Mouse (Mus musculus): Measurements from ENCODE around the gene 6030468B19Rik. TPM values are rescaled to one million over a fixed set of nuclear protein-coding genes. Genes with fewer than 3 reads are reported as not detected.
A peak's percentile ranks its signal among the peaks of the same experiment; 100 is the strongest.
"Not testable (repeated sequence)": the region's sequence is repeated elsewhere in the genome, so short reads cannot be mapped to it uniquely, and the experiment has no call there.

The 6030468B19Rik gene
- total RNA-seq, 2 experiments from 2014 or later: not detected

DNA sequence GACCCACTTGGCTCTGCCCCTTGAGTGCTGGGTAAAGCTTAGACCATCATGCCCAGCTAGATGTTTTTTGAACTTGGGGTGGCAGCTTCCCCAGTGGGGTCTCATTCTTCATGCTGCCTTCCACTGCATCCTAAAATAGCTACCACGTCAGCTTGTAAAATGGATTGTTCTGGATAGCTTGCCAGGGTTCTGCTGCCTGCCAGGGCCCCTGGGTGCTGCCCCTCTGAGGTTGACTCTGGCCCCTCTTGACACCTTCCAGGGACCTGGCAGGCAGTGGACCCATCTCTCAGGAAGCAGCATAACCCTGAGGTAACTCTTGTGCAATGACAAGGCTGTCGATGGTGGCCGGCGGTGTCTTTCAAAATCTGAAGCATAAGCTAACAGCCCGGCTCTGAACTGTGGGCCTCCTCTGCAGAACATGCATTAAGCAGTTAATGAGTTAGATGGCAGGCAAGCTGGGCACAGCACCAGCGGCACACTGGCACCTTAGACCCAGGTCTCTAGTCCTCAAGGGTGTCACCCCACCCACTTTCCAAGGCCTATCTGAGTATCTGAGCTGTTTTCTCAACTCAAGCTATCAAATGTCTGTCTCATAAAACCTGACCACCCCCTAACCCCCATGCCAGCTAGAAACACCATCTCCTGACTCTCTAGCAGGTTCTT, 17.4 kb downstream of the 6030468B19Rik start:
- TF ChIP-seq CTCF (IDR thresholded peaks at IDR 0.05): no peak

DNA sequence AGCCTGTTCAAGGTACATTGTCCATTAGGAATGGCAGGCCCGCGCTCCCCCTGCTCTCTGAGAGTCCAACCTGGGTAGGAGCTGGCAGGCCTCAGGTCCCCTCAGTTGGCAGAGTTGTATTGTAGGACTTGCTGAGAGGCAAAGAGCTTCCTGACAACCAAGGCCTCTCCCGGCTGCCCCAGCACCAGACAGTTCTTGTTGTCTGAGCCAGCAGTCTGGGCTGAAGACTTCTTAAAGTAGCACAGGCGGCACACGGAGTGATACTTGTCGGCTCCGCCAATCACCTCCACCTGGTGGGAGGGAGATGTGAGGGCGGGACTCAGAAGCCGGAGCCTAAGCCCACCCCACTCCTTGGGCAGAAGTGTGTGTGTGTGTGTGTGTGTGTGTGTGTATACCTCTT, 18.4 kb downstream of the 6030468B19Rik start:
- peak; percentile 69 for DNase-seq
- peak overlapping the region; percentile 97 for H3K27ac ChIP-seq
- intact Hi-C loops (cut with DNase I): not testable (repeated sequence)
- peak overlapping the region; percentile 60 for H3K4me3 ChIP-seq

More for the DNA sequence above, 17.4 kb downstream of the 6030468B19Rik start:
- peak overlapping the region; percentile 60 for H3K4me3 ChIP-seq
- intact Hi-C loops (cut with DNase I): no loop called here
- DNase-seq: peak; percentile 78
- peak overlapping the region; percentile 97 for H3K27ac ChIP-seq

DNA sequence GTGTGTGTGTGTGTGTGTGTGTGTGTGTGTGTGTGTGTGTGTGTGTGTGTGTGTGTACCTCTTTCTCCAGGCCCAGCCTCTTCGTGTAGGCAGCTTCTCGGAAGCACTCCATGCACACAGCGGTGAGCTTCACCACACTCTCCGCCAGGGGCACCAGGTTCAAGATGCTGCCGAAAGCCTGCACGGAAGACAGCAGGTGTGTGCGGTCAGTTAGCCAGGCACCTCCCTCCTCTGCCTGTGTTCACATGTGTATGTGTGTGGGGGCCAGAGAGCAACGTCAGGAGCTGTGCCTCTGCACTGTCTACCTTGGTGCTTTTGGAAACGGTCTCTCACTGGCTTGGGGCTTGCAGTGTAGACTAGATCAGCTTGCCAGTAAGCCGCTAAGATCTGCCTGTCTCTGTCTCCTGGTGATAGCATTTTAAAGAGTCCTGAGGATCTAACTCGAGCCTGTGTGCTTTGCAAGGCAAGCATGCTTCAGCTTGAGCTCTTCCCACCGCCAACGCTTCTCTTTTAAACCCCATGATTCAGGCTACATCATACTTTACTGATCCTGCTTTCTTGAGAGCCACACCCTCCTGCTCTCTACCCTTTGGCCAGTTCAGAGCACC, 19.0 kb downstream of the 6030468B19Rik start:
- Histone ChIP-seq H3K4me3 (peak overlapping the region; percentile 62), H3K27ac (peak overlapping the region; percentile 97)
- peak; percentile 48 for DNase-seq
- no peak for TF ChIP-seq CTCF (IDR thresholded peaks at IDR 0.05)
- intact Hi-C loops (cut with DNase I): no loop called here

DNA sequence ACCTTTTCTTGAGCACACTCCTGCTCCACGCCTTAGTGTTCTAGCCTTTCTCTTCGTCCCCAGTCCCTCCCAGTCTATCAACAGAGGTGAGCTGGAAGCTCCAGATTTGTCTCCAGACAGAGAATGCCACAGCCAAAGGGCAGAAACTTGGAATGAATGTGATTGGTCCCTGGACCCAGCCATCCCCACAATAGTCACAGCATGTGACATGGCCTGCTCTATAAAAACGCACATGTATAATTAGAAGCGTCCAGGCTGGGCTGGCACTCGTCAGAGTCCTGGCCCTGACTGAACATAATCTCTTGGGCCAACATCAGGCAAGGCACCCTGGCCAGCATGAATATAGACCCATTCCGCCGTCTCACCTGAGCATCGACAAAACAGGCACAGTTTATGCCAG, 21.6 kb downstream of the 6030468B19Rik start:
- TF ChIP-seq CTCF (IDR thresholded peaks at IDR 0.05): no peak
- intact Hi-C loops (cut with DNase I): no loop called here

DNA sequence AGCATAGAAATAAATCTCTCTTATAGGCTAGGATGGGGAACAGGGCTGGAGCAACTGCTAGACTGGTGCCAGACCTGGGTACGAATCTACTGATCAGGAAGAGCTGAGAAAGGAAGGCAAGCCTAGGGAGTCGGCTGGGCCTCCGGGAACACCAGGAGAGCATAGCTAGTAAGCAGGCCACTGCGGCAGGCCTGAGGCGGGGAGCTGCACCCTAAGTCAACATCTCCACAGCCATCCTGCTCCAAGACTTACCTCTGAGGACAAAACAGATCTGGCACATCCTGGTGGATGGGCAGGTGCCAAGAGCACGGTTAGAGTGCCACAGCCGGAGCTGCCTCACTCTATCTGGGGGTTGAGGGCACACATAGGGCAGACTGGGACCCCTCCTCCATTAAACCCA, 22.7 kb downstream of the 6030468B19Rik start:
- Histone ChIP-seq H3K4me3 (no peak overlapping the region), H3K27ac (peak overlapping the region; percentile 97)
- TF ChIP-seq CTCF (IDR thresholded peaks at IDR 0.05): no peak
- intact Hi-C loops (cut with DNase I): no loop called here
- DNase-seq: peak; percentile 34

More for the DNA sequence above, 21.6 kb downstream of the 6030468B19Rik start:
- Histone ChIP-seq H3K27ac (peak overlapping the region; percentile 97), H3K4me3 (peak overlapping the region; percentile 48)
- DNase-seq: peak; percentile 88

DNA sequence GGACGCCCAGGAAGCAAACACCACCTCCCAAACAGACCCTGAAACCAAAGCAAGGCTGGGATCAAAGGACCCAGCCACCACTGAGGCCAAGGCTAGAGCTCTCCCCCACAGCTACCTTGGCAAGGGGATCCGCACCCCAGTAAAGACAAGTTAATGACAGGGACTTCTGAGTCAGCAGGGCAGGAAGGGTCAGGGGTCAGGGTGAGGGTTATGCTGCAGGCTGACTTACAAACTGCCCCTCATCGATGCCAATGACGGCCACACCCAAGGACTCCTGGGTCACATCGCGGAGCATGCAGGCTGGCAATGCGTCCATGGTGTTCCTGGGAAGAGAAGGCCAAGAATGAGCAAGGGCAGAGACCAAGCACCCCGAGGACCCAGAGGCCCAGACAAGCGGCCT, 24.4 kb downstream of the 6030468B19Rik start:
- DNase-seq: peak; percentile 21
- Histone ChIP-seq H3K27ac (peak overlapping the region; percentile 97), H3K4me3 (no peak overlapping the region)
- intact Hi-C loops (cut with DNase I): no loop called here
- TF ChIP-seq CTCF (IDR thresholded peaks at IDR 0.05): no peak

DNA sequence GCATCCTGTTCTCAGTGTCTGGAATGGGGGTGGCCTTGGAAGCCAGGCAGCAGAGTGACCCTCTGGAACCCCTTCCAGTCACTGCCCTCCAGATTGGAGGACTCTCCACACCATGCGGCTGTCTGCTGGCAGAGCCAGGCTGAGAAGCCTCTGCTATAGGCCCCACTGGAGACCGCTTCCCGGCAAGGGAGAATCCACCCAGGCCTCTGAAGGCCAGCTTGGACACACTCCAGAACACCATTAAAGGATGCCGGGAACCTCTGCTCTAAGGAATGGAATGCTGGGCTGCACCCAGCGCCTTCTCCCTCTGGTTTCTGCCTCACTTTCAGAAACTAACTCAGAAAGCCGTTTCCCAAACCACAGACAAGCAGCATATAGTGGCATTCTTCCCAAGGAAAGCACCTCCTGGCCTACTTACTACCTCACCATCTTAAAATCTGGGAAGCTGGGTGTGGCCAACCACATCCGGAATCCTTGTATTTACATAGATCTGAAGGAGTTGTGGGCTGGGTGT, 25.3 kb downstream of the 6030468B19Rik start:
- TF ChIP-seq CTCF (IDR thresholded peaks at IDR 0.05): no peak
- intact Hi-C loops (cut with DNase I): no loop called here
- peak; percentile 58 for DNase-seq
- Histone ChIP-seq H3K4me3 (no peak overlapping the region), H3K27ac (peak overlapping the region; percentile 97)

DNA sequence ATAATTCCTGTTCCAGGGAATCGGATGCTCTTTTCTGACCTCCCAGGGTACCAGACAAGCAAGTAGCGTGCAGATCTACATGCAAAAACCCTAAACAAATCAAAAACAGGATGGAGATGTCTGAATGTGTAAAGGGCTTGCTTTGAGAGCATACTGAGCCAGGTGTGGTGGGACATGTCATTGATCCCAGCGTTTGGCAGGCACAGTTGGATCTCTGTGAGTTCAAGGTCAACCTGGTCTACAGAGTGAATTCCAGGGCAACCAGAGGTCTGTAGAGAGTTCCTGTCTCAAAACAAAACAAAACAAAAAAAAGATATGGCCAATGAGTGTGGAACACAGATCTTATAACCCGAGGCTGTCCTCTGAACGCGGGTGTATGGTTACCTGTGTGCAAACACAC, 26.0 kb downstream of the 6030468B19Rik start:
- no peak for TF ChIP-seq CTCF (IDR thresholded peaks at IDR 0.05)
- peak overlapping the region; percentile 97 for H3K27ac ChIP-seq
- intact Hi-C loops (cut with DNase I): no loop called here
- DNase-seq: no peak
- H3K4me3 ChIP-seq: no peak overlapping the region

DNA sequence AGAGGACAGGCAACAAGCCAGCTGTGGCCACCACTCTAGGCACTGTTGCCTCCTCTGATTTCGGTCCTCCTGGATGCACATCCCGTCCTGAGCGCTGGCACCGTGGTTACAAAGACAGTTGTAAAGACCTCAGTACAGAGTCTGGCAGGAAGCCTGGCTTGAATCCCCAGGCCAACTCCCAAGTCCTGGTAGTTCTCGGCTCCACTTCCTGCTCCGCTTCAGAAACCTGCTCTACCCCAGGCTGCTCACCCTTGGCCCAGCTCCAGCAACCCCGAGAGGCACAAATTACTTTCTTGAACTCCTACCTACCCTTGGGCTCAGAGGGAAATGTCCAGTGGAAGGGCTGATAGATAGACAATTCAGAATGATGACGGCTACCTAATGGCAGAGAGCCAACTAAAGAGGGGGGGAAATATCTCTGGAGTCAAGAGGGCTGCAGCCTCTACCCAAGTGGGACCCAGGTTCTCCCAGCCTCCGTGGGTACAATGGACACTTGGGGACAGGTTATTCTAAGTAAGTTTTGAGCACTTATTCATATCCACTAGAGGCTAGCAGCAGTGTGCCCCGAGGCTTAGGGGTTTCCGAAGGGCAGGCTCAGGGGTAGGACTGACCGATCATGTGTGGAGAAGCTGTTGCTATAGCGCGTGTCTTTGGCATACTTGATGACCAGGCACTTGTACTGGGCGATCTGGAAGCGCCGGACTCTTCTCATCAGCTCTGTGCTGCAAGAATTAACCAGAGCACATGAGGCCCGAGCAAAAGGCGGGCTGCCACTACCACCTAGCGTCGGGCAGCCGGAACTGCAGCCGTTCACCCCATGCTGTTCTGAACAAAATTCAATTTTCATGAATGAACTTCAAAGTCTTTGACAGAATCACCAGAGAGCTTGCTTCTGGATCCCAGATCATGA, 26.9 kb downstream of the 6030468B19Rik start:
- Histone ChIP-seq H3K27ac (peak overlapping the region; percentile 97), H3K4me3 (peak overlapping the region; percentile 62)
- peak; percentile 95 for TF ChIP-seq CTCF (IDR thresholded peaks at IDR 0.05)
- DNase-seq: peak; percentile 88
- intact Hi-C loops (cut with DNase I): loop anchor here (1.0 to 2.0 kb wide), 3 partner anchors 34 to 439 kb away; no protein-coding TSS in a partner anchor

DNA sequence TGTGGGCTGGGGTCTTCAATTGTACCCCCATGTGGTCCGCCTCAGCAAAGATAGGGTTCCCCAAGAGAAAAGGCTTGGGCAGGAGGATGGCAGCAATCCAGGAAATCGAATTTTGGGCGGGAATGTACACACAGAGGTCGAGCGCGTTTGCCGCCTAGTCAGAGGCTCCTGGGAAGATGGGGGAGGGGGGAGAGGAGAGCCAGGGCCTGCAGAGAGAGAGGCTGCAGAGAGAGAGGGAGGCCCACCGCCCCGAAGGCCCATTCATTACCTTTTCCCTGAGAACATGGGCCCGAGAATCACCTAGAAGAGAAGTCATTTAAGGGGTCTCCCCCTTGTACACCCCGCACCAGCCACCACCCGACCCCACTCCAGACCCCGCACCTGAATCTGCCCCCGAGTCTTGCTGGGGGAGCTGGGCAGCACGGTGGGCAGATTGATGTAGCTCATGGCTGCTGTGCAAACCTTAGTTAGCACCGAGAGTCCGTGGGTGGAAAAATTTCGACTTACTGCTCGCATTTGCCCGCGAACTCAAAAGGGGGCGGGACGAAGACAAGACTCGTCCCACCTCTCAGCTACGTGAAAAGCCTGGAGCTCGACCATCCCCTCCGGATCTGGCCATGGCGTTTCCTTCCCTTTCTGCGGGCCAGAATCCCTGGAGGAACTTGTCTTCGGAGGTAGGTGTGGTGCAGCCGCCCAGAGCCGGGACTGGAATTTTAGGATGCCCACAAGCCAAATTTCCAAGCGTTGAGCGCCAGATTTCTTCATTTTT, 28.1 kb downstream of the 6030468B19Rik start, which contains the start of the genes Afmid and Tk1:
Afmid (plus strand) TSS at position 592 of the 769 bp plus-strand sequence.
Tk1 (minus strand) TSS at position 760 of the 769 bp plus-strand sequence.
- no peak for TF ChIP-seq CTCF (IDR thresholded peaks at IDR 0.05)
- Histone ChIP-seq H3K4me3 (peak within 1 kb of the TSS; percentile 57), H3K27ac (peak within 1 kb of the TSS; percentile 67)
- intact Hi-C loops (cut with DNase I): loop anchor here (2.0 kb wide), 1 partner anchor 117 kb away; no protein-coding TSS in a partner anchor
- DNase-seq: peak; percentile 73

DNA sequence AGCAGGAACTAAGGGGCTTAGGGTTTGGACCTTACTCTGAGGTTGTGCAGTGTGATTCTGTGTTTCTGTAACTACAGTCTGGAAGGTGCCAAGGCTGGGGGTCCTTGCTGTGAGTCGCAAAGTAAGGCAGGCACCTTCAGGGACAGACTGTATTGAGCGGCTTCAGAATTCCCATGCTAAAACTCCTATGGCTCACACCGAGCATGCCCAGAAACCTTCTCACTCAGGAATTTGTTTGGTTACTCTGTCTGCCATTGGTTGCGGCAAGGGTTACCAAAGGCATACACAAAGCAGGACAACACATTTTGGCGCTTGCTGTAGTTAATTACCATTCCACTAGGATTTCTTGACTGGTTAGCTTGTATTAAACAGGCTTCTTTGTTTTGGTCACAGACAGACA, 28.7 kb downstream of the 6030468B19Rik start:
- intact Hi-C loops (cut with DNase I): no loop called here
- TF ChIP-seq CTCF (IDR thresholded peaks at IDR 0.05): no peak
- no peak for DNase-seq

DNA sequence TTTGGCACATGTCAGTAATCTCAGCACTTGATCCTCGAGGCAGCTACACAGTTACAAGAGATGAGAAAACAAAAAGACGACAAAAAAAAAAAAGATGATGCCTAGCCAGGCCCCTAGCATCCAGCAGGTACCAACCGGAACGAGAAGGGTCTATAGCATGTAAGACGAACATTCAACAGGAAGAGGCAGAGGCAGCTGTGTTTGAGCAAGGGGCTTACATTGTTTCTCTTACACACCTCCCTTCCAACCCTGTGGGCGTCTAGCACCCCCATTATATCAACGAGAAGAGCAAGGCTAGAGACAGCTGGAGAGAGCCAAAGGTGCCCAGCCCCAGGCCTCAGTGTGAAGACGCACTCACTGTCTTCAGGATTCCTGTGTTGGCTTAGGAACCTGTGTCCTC, 29.5 kb downstream of the 6030468B19Rik start:
- Histone ChIP-seq H3K27ac (no peak overlapping the region), H3K4me3 (no peak overlapping the region)
- TF ChIP-seq CTCF (IDR thresholded peaks at IDR 0.05): no peak
- intact Hi-C loops (cut with DNase I): no loop called here
- no peak for DNase-seq

More for the DNA sequence above, 28.7 kb downstream of the 6030468B19Rik start:
- peak overlapping the region; percentile 57 for H3K4me3 ChIP-seq
- peak overlapping the region; percentile 67 for H3K27ac ChIP-seq

Measured in gastrocnemius, adult 2 months (tissue).